Mouse (Mus musculus) T-helper 17 cell (primary cell): ENCODE results near the gene Kifap3.

Experiments
- in situ Hi-C, 2 experiments: fragments of 300-600 bp; cut with MboI, MseI; formaldehyde crosslinking; loops; 1 replicate in 1 of 2; 2 replicates in 1 of 2; pipeline ENCODE4 v1.15.1; 2025; ENCODE audit warnings: high pct_unique_total_duplicates in 2 of 2

Gene Kifap3

GRCm38 (mm10) chr1:163893774-163894527, 114.6 kb downstream of the Kifap3 start:
- in situ Hi-C loops, result no loop called here

- in situ Hi-C loops, result loop anchor here in 1 of 2 experiments (5.0 kb wide), 1 partner anchor 1016 kb away; no protein-coding TSS in a partner anchor
These were observed 118.9 kb downstream of the Kifap3 start for GRCm38 (mm10) chr1:163898291-163898764.

- in situ Hi-C loops, result loop anchor here in 1 of 2 experiments (5.0 kb wide), 1 partner anchor 1017 kb away; no protein-coding TSS in a partner anchor
These were observed 120.2 kb downstream of the Kifap3 start for GRCm38 (mm10) chr1:163899575-163899974.

- in situ Hi-C loops, result loop anchor here (10.0 to 25.0 kb wide), 5 partner anchors 513 to 1035 kb away; partner anchors contain the start of genes Fmo1 (in 1 of the 2) and Fmo2 (in 1 of the 2)
These were observed 120.8 kb downstream of the Kifap3 start for GRCm38 (mm10) chr1:163900168-163900567.

- in situ Hi-C loops, result loop anchor here (10.0 to 25.0 kb wide), 5 partner anchors 516 to 1039 kb away; partner anchors contain the start of genes Fmo1 (in 1 of the 2) and Fmo2 (in 1 of the 2)
These were observed 124.0 kb downstream of the Kifap3 start for GRCm38 (mm10) chr1:163903411-163903810.

- in situ Hi-C loops, result loop anchor here (10.0 to 25.0 kb wide), 5 partner anchors 520 to 1042 kb away; partner anchors contain the start of genes Fmo1 (in 1 of the 2) and Fmo2 (in 1 of the 2)
These were observed 127.8 kb downstream of the Kifap3 start for GRCm38 (mm10) chr1:163907007-163907811.

- in situ Hi-C loops, result loop anchor here (10.0 to 25.0 kb wide), 5 partner anchors 521 to 1044 kb away; partner anchors contain the start of genes Fmo1 (in 1 of the 2) and Fmo2 (in 1 of the 2)
These were observed 129.0 kb downstream of the Kifap3 start for GRCm38 (mm10) chr1:163908389-163908788.

GRCm38 (mm10) chr1:163910343-163910742, 131.0 kb downstream of the Kifap3 start:
- in situ Hi-C loops, result loop anchor here (10.0 to 25.0 kb wide), 3 partner anchors 523 to 816 kb away; no protein-coding TSS in a partner anchor

GRCm38 (mm10) chr1:163910785-163911184, 131.4 kb downstream of the Kifap3 start:
- in situ Hi-C loops, result loop anchor here (10.0 to 25.0 kb wide), 3 partner anchors 523 to 816 kb away; no protein-coding TSS in a partner anchor

GRCm38 (mm10) chr1:163911981-163912380, 132.6 kb downstream of the Kifap3 start:
- in situ Hi-C loops, result loop anchor here (10.0 to 25.0 kb wide), 3 partner anchors 525 to 817 kb away; no protein-coding TSS in a partner anchor

- in situ Hi-C loops, result loop anchor here (10.0 to 25.0 kb wide), 3 partner anchors 530 to 823 kb away; no protein-coding TSS in a partner anchor
These were observed 138.2 kb downstream of the Kifap3 start for GRCm38 (mm10) chr1:163917349-163918160.

- in situ Hi-C loops, result loop anchor here in 1 of 2 experiments (25.0 kb wide), 2 partner anchors 537 to 787 kb away; no protein-coding TSS in a partner anchor
These were observed 144.7 kb downstream of the Kifap3 start for GRCm38 (mm10) chr1:163924093-163924492.

GRCm38 (mm10) chr1:163928846-163929245, 149.5 kb downstream of the Kifap3 start, which contains the start of gene Scyl3:
Scyl3 (plus strand) TSS chr1:163929100.
- in situ Hi-C loops, result loop anchor here in 1 of 2 experiments (25.0 kb wide), 1 partner anchor 1367 kb away; the partner anchor contains the start of gene Vamp4

- in situ Hi-C loops, result loop anchor here in 1 of 2 experiments (10.0 to 25.0 kb wide), 2 partner anchors 1215 to 1368 kb away; partner anchors contain the start of gene Vamp4
These were observed 150.5 kb downstream of the Kifap3 start for GRCm38 (mm10) chr1:163929636-163930457.

GRCm38 (mm10) chr1:163930458-163930794, 151.0 kb downstream of the Kifap3 start:
- in situ Hi-C loops, result loop anchor here in 1 of 2 experiments (10.0 to 25.0 kb wide), 2 partner anchors 1216 to 1368 kb away; partner anchors contain the start of gene Vamp4

GRCm38 (mm10) chr1:163931801-163932200, 152.4 kb downstream of the Kifap3 start:
- in situ Hi-C loops, result loop anchor here in 1 of 2 experiments (10.0 to 25.0 kb wide), 2 partner anchors 1217 to 1370 kb away; partner anchors contain the start of gene Vamp4

- in situ Hi-C loops, result loop anchor here in 1 of 2 experiments (10.0 to 25.0 kb wide), 2 partner anchors 1220 to 1372 kb away; partner anchors contain the start of gene Vamp4
These were observed 155.2 kb downstream of the Kifap3 start for GRCm38 (mm10) chr1:163934591-163934990.

GRCm38 (mm10) chr1:163942056-163942455, 162.7 kb downstream of the Kifap3 start:
- in situ Hi-C loops, result loop anchor here (10.0 to 25.0 kb wide), 3 partner anchors 1227 to 1813 kb away; partner anchors contain the start of gene Vamp4 (in 1 of the 2)

GRCm38 (mm10) chr1:163953396-163953795, 174.0 kb downstream of the Kifap3 start:
- in situ Hi-C loops, result no loop called here
